ENCODE assay signal across 8 mouse cellular contexts in genomic region chr6:57534611-57535286, GRCm38 (mm10). TPM values are rescaled to one million over a fixed set of nuclear protein-coding genes. Genes with fewer than 3 reads are reported as not detected.
A peak's percentile ranks its signal among the peaks of the same experiment; 100 is the strongest.
DNase-seq lines count a peak whose midpoint lies in the region; ATAC-seq and TF ChIP-seq lines count a peak whose summit lies in the region.

No protein-coding gene starts in this region.

- WGBS in intestine, postnatal 0 days = under 1% methylated on average over 31 of the region's 31 CpGs
- 0% methylated on average over 31 of the region's 31 CpGs for WGBS in liver, adult 2 months
- under 1% methylated on average over 31 of the region's 31 CpGs for WGBS in midbrain, postnatal 0 days

- H3K4me3 ChIP-seq in intestine, postnatal 0 days (ENCODE audit: low read depth, low read length) = peak overlapping the region; percentile 78
- peak overlapping the region; percentile 80 for H3K4me3 ChIP-seq in liver, adult 2 months (ENCODE audit: insufficient read depth, low read depth, low read length)
- H3K4me3 ChIP-seq in midbrain, postnatal 0 days (ENCODE audit: low read depth, low read length) = peak overlapping the region; percentile 83

- H3K79me2 ChIP-seq in liver, adult 2 months (ENCODE audit: control insufficient read depth, insufficient read depth, low read length) = peaks cover 9% of the 10 kb centered on the region; the same call in 1 of the 2 replicates

- H3K9me3 ChIP-seq in intestine, postnatal 0 days (ENCODE audit: control insufficient read depth) = no peaks in the 10 kb centered on the region
- no peaks in the 10 kb centered on the region for H3K9me3 ChIP-seq in midbrain, postnatal 0 days (ENCODE audit: low read length)

- DNase-seq in urinary bladder, adult 18-20 months (ENCODE audit: low spot score in 2 of 2) = peak; percentile 13 to 57
- no peak for DNase-seq in urinary bladder, postnatal 10 days (ENCODE audit: low spot score)
- peak; percentile 18 for DNase-seq in gastrocnemius, postnatal 25 days
- DNase-seq in liver, adult 2 months (ENCODE audit: extremely low read depth, low read depth, low spot score) = no peak
- DNase-seq in midbrain, postnatal 0 days (ENCODE audit: low spot score) = peak; percentile 51
- DNase-seq in spleen, postnatal 4 days (ENCODE audit: low spot score in 2 of 2) = peak; percentile 14 to 66

- peak overlapping the region; percentile 59 for H3K9ac ChIP-seq in intestine, postnatal 0 days (ENCODE audit: low read depth, low read length)
- peak overlapping the region; percentile 85 for H3K9ac ChIP-seq in liver, adult 2 months (ENCODE audit: low read depth, low read length)
- peak overlapping the region; percentile 84 for H3K9ac ChIP-seq in midbrain, postnatal 0 days (replicated peaks; ENCODE audit: low read length, poor library complexity, severe bottlenecking)

- H3K36me3 ChIP-seq in intestine, postnatal 0 days (ENCODE audit: control insufficient read depth, insufficient read depth) = no peaks in the 10 kb centered on the region
- no peaks in the 10 kb centered on the region for H3K36me3 ChIP-seq in liver, adult 2 months (ENCODE audit: control insufficient read depth, insufficient read depth, low read length)
- H3K36me3 ChIP-seq in midbrain, postnatal 0 days (ENCODE audit: insufficient read depth, low read length) = no peaks in the 10 kb centered on the region

- peak overlapping the region; percentile 74 for H3K27ac ChIP-seq in intestine, postnatal 0 days (ENCODE audit: low read depth, low read length)
- H3K27ac ChIP-seq in liver, adult 2 months (replicated peaks; ENCODE audit: insufficient read depth, low read depth, low read length) = peak overlapping the region; percentile 87
- peak overlapping the region; percentile 77 for H3K27ac ChIP-seq in midbrain, postnatal 0 days (ENCODE audit: low read depth, low read length)

- no peaks in the 10 kb centered on the region for H3K27me3 ChIP-seq in intestine, postnatal 0 days (replicated peaks; ENCODE audit: control insufficient read depth, insufficient read depth, low read length)
- H3K27me3 ChIP-seq in liver, adult 2 months (ENCODE audit: control insufficient read depth, insufficient read depth, low read length) = no peaks in the 10 kb centered on the region
- no peaks in the 10 kb centered on the region for H3K27me3 ChIP-seq in midbrain, postnatal 0 days (ENCODE audit: insufficient read depth, low read length)

- TF ChIP-seq POLR2A in liver, adult 2 months (IDR thresholded peaks at IDR 0.05; ENCODE audit: extremely low read depth, insufficient read depth, low read length) = no peak

- no peak for TF ChIP-seq CTCF in intestine, postnatal 0 days (IDR thresholded peaks at IDR 0.05; ENCODE audit: low read depth)
- no peak for TF ChIP-seq CTCF in liver, adult 2 months (IDR thresholded peaks at IDR 0.05; ENCODE audit: low read depth, low read length)
- TF ChIP-seq CTCF in midbrain, postnatal 0 days (IDR thresholded peaks at IDR 0.05) = no peak

- no peaks in the 10 kb centered on the region for H3K4me1 ChIP-seq in intestine, postnatal 0 days (replicated peaks; ENCODE audit: control insufficient read depth, insufficient read depth, low read length)
- peaks cover 12% of the 10 kb centered on the region for H3K4me1 ChIP-seq in liver, adult 2 months (ENCODE audit: control insufficient read depth, insufficient read depth, low read length)
- H3K4me1 ChIP-seq in midbrain, postnatal 0 days (ENCODE audit: insufficient read depth, low read length) = no peaks in the 10 kb centered on the region

- peak; percentile 10 for ATAC-seq in common myeloid progenitor, adult 5-6 weeks (replicated peaks; ENCODE audit: low read depth, poor library complexity, severe bottlenecking)
- ATAC-seq in intestine, postnatal 0 days = peak; percentile 14
- ATAC-seq in midbrain, postnatal 0 days (ENCODE audit: low FRiP score) = peak; percentile 52

- H3K4me2 ChIP-seq in intestine, postnatal 0 days (replicated peaks; ENCODE audit: low read depth) = peak overlapping the region; percentile 85
- H3K4me2 ChIP-seq in midbrain, postnatal 0 days (ENCODE audit: low read depth, low read length, poor library complexity, severe bottlenecking) = peak overlapping the region; percentile 76

RNA-seq across cellular contexts. Expression of gene Ppm1k, which starts 0.5 kb away (rescaled TPM):
- 25.0 and 32.1 TPM in 2 replicates for total RNA-seq in common myeloid progenitor, adult 5-6 weeks (2017)
- 10 to 100 TPM; 11.2 to 14.1 TPM for total RNA-seq in gastrocnemius, postnatal 25 days (2021)
- polyA plus RNA-seq in intestine, postnatal 0 days (2015; fragmentation: Nextera tagmentation; extraction: Ambion mirVana) = 0.81 and 2.1 TPM in 2 replicates
- 137 and 148 TPM in 2 replicates for total RNA-seq in liver, adult 2 months (2014; rRNA removed)
- polyA plus RNA-seq in liver, adult 2 months (2012; rRNA removed) = 10.4 and 12.5 TPM in 2 replicates
- total RNA-seq in midbrain, postnatal 0 days (2014; rRNA removed) = 17.7 and 17.9 TPM in 2 replicates
- polyA plus RNA-seq in midbrain, postnatal 0 days (2015; fragmentation: Nextera tagmentation; extraction: Ambion mirVana) = 6.5 and 7.0 TPM in 2 replicates

RNA-seq across cellular contexts. Expression of gene Herc6, which starts 46.1 kb away (rescaled TPM):
- 16.2 and 18.3 TPM in 2 replicates for total RNA-seq in common myeloid progenitor, adult 5-6 weeks (2017)
- total RNA-seq in gastrocnemius, postnatal 25 days (2021) = 1 to 10 TPM in 1 of 2 experiments, under 1 TPM in 1; 0.41 to 1.6 TPM
- 3.9 and 4.4 TPM in 2 replicates for polyA plus RNA-seq in intestine, postnatal 0 days (2015; fragmentation: Nextera tagmentation; extraction: Ambion mirVana)
- 13.2 and 18.6 TPM in 2 replicates for total RNA-seq in liver, adult 2 months (2014; rRNA removed)
- polyA plus RNA-seq in liver, adult 2 months (2012; rRNA removed) = 9.1 and 15.7 TPM in 2 replicates
- total RNA-seq in midbrain, postnatal 0 days (2014; rRNA removed) = 1.0 and 1.9 TPM in 2 replicates
- polyA plus RNA-seq in midbrain, postnatal 0 days (2015; fragmentation: Nextera tagmentation; extraction: Ambion mirVana) = 1.2 TPM in 2 replicates

Comparison
In these comparisons a context has a peak if more than half of its experiments do, and no peak if none do; other contexts are left out.
1. DNase-seq: peak in urinary bladder, adult 18-20 months (2 of 2), gastrocnemius, postnatal 25 days (single experiment), midbrain, postnatal 0 days (single experiment) and spleen, postnatal 4 days (2 of 2); none in urinary bladder, postnatal 10 days (single experiment) and liver, adult 2 months (single experiment).
2. Peak in every context shown above with its lines, with median percentiles within 50 percentile points of each other: ATAC-seq, H3K27ac ChIP-seq, H3K4me3 ChIP-seq and H3K9ac ChIP-seq.